Mouse (Mus musculus) adrenal gland, postnatal 4 days (tissue): ENCODE data around the gene Ndufs6. TPM values are rescaled to one million over a fixed set of nuclear protein-coding genes. Genes with fewer than 3 reads are reported as not detected.

Source experiments
- total RNA-seq, 2 experiments: library from RNA; stranded (reverse); gene quantifications; 2 replicates each; pipeline ENCODE4 v1.2.3; 2021

Gene Ndufs6
- total RNA-seq, 2 experiments from 2014 or later: 168 to 169 TPM

Other genes starting within 250 kb of the Ndufs6 start
- not detected for gene Irx4, start 68.1 kb downstream of the Ndufs6 start, total RNA-seq
- gene Mrpl36, start within 50 bp of the Ndufs6 start, total RNA-seq: 10 to 100 TPM; 49.1 to 50.2 TPM
- 10 to 100 TPM; 34.8 to 35.5 TPM for gene Lpcat1, start 138.7 kb upstream of the Ndufs6 start, total RNA-seq
- not detected for gene Slc6a3, start 208.2 kb upstream of the Ndufs6 start, total RNA-seq